Mouse (Mus musculus) neural tube, embryonic 15.5 days (tissue): ENCODE measurements at regions not wholly inside any gene's neighbourhood (a gene's known extent, or its start where the extent isn't known, plus 50 kb on each side); places are given as distances from the start of the nearest gene placed in this dataset.

Source experiments
- ATAC-seq: fragments of 200-750 bp; cut with Nextera tagmentation; 2 replicates; pipeline ENCODE4 v1.8.0; 2017; ENCODE audit warnings: mild to moderate bottlenecking, moderate TSS enrichment, moderate library complexity; ENCODE audit not compliant: low FRiP score
- H3K27ac ChIP-seq: fragments of 300-500 bp; sonication (generic); replicated peaks from 2 replicates; pipeline ENCODE4 v1.5.1; 2015; ENCODE audit warnings: mild to moderate bottlenecking, inconsistent platforms
- H3K27me3 ChIP-seq: fragments of 300-500 bp; sonication (generic); replicated peaks from 2 replicates; pipeline ENCODE4 v1.6.1; 2015; ENCODE audit warnings: inconsistent platforms
- H3K36me3 ChIP-seq: fragments of 300-500 bp; sonication (generic); 2 replicates; pipeline ENCODE4 v1.6.1; 2015; ENCODE audit warnings: inconsistent platforms
- H3K4me1 ChIP-seq: fragments of 300-500 bp; sonication (generic); 2 replicates; pipeline ENCODE4 v1.6.1; 2015; ENCODE audit warnings: inconsistent platforms
- H3K4me2 ChIP-seq: fragments of 300-500 bp; sonication (generic); 2 replicates; pipeline ENCODE4 v1.6.1; 2015; ENCODE audit warnings: inconsistent platforms, mild to moderate bottlenecking, moderate library complexity
- H3K4me3 ChIP-seq: fragments of 300-500 bp; sonication (generic); replicated peaks from 2 replicates; pipeline ENCODE4 v1.5.1; 2015; ENCODE audit warnings: mild to moderate bottlenecking, inconsistent platforms
- H3K9ac ChIP-seq: fragments of 300-500 bp; sonication (generic); replicated peaks from 2 replicates; pipeline ENCODE4 v1.6.1; 2015; ENCODE audit warnings: mild to moderate bottlenecking, inconsistent platforms
- H3K9me3 ChIP-seq: fragments of 300-500 bp; sonication (generic); replicated peaks from 2 replicates; pipeline ENCODE4 v1.6.1; 2016; ENCODE audit warnings: inconsistent platforms
- WGBS: fragments of 180-500 bp; shearing (Covaris S2); methylation state at CpG from one replicate; pipeline ENCODE4 v1.1.7; 2015; ENCODE audit warnings: mixed read lengths; 5-methylcytosine and 5-hydroxymethylcytosine counted together

GRCm38 (mm10) chr8:8562268-8562667, 98.8 kb downstream of the Efnb2 start:
- no peaks in the 10 kb centered on the region for H3K27me3 ChIP-seq
- no peak overlapping the region for H3K4me2 ChIP-seq
- WGBS = 83% methylated on average over 7 of the region's 7 CpGs
- no peak overlapping the region for H3K4me3 ChIP-seq
- no peaks in the 10 kb centered on the region for H3K36me3 ChIP-seq
- no peak overlapping the region for H3K27ac ChIP-seq
- no peak overlapping the region for H3K9ac ChIP-seq
- H3K9me3 ChIP-seq = no peaks in the 10 kb centered on the region
- ATAC-seq = no peak
- H3K4me1 ChIP-seq = 0 out of 2 replicates have a peak, but pooled peaks cover 3% of the 10 kb centered on the region

- 0 out of 2 replicates have a peak, but pooled peaks cover 3% of the 10 kb centered on the region for H3K4me1 ChIP-seq
- no peak for ATAC-seq
- H3K9ac ChIP-seq = no peak overlapping the region
- 89% methylated on average over 7 of the region's 7 CpGs for WGBS
- H3K9me3 ChIP-seq = no peaks in the 10 kb centered on the region
- H3K27me3 ChIP-seq = no peaks in the 10 kb centered on the region
- H3K36me3 ChIP-seq = no peaks in the 10 kb centered on the region
- no peak overlapping the region for H3K4me3 ChIP-seq
- H3K27ac ChIP-seq = no peak overlapping the region
- H3K4me2 ChIP-seq = no peak overlapping the region
These were observed 103.0 kb downstream of the Efnb2 start for GRCm38 (mm10) chr8:8558050-8558449.

GRCm38 (mm10) chr8:8556152-8556551, 104.9 kb downstream of the Efnb2 start:
- H3K4me3 ChIP-seq = no peak overlapping the region
- 0 out of 2 replicates have a peak, but pooled peaks cover 3% of the 10 kb centered on the region for H3K4me1 ChIP-seq
- H3K9me3 ChIP-seq = no peaks in the 10 kb centered on the region
- no peak overlapping the region for H3K4me2 ChIP-seq
- H3K9ac ChIP-seq = no peak overlapping the region
- no peaks in the 10 kb centered on the region for H3K27me3 ChIP-seq
- 39% methylated on average over 10 of the region's 10 CpGs for WGBS
- ATAC-seq = peak; percentile 59; the same call in 1 of the 2 replicates
- no peaks in the 10 kb centered on the region for H3K36me3 ChIP-seq
- no peak overlapping the region for H3K27ac ChIP-seq

- no peaks in the 10 kb centered on the region for H3K36me3 ChIP-seq
- H3K9me3 ChIP-seq = no peaks in the 10 kb centered on the region
- H3K4me2 ChIP-seq = no peak overlapping the region
- 0 out of 2 replicates have a peak, but pooled peaks cover 3% of the 10 kb centered on the region for H3K4me1 ChIP-seq
- no peak overlapping the region for H3K27ac ChIP-seq
- 90% methylated on average over 5 of the region's 5 CpGs for WGBS
- H3K4me3 ChIP-seq = no peak overlapping the region
- H3K9ac ChIP-seq = no peak overlapping the region
- no peaks in the 10 kb centered on the region for H3K27me3 ChIP-seq
- no peak for ATAC-seq
These were observed 106.4 kb downstream of the Efnb2 start for GRCm38 (mm10) chr8:8554691-8555090.

- Histone ChIP-seq H3K4me1 (0 out of 2 replicates have a peak, but pooled peaks cover 3% of the 10 kb centered on the region), H3K4me2 (no peak overlapping the region), H3K4me3 (no peak overlapping the region), H3K27ac (no peak overlapping the region), H3K27me3 (no peaks in the 10 kb centered on the region), H3K9ac (no peak overlapping the region), H3K36me3 (no peaks in the 10 kb centered on the region), H3K9me3 (no peaks in the 10 kb centered on the region)
- no peak for ATAC-seq
- WGBS = 100% methylated on average over 1 of the region's 1 CpGs
These were observed 108.3 kb downstream of the Efnb2 start for GRCm38 (mm10) chr8:8552779-8553178.

- H3K27me3 ChIP-seq = no peaks in the 10 kb centered on the region
- H3K4me1 ChIP-seq = no peaks in the 10 kb centered on the region
- H3K9ac ChIP-seq = no peak overlapping the region
- WGBS = 43% methylated on average over 5 of the region's 5 CpGs
- H3K36me3 ChIP-seq = no peaks in the 10 kb centered on the region
- H3K27ac ChIP-seq = no peak overlapping the region
- no peaks in the 10 kb centered on the region for H3K9me3 ChIP-seq
- H3K4me3 ChIP-seq = no peak overlapping the region
- H3K4me2 ChIP-seq = no peak overlapping the region
- no peak for ATAC-seq
These were observed 124.4 kb downstream of the Efnb2 start for GRCm38 (mm10) chr8:8536626-8537025.

GRCm38 (mm10) chr8:8534787-8535186, 126.3 kb downstream of the Efnb2 start:
- H3K4me2 ChIP-seq = no peak overlapping the region
- no peak overlapping the region for H3K9ac ChIP-seq
- no peaks in the 10 kb centered on the region for H3K36me3 ChIP-seq
- no peak overlapping the region for H3K4me3 ChIP-seq
- H3K9me3 ChIP-seq = no peaks in the 10 kb centered on the region
- no peak for ATAC-seq
- WGBS = 55% methylated on average over 6 of the region's 6 CpGs
- H3K27me3 ChIP-seq = no peaks in the 10 kb centered on the region
- no peak overlapping the region for H3K27ac ChIP-seq
- H3K4me1 ChIP-seq = no peaks in the 10 kb centered on the region

GRCm38 (mm10) chr8:8532907-8533306, 128.1 kb downstream of the Efnb2 start:
- H3K4me3 ChIP-seq = no peak overlapping the region
- H3K9ac ChIP-seq = no peak overlapping the region
- no peaks in the 10 kb centered on the region for H3K9me3 ChIP-seq
- no peaks in the 10 kb centered on the region for H3K4me1 ChIP-seq
- H3K4me2 ChIP-seq = no peak overlapping the region
- 83% methylated on average over 5 of the region's 5 CpGs for WGBS
- no peaks in the 10 kb centered on the region for H3K27me3 ChIP-seq
- ATAC-seq = no peak
- no peaks in the 10 kb centered on the region for H3K36me3 ChIP-seq
- H3K27ac ChIP-seq = no peak overlapping the region

GRCm38 (mm10) chr8:8530540-8530939, 130.5 kb downstream of the Efnb2 start:
- Histone ChIP-seq H3K27me3 (no peaks in the 10 kb centered on the region), H3K9ac (no peak overlapping the region), H3K36me3 (no peaks in the 10 kb centered on the region), H3K27ac (no peak overlapping the region), H3K4me3 (no peak overlapping the region), H3K9me3 (no peaks in the 10 kb centered on the region), H3K4me1 (no peaks in the 10 kb centered on the region), H3K4me2 (no peak overlapping the region)
- 85% methylated on average over 5 of the region's 5 CpGs for WGBS
- ATAC-seq = no peak

- H3K9me3 ChIP-seq = no peaks in the 10 kb centered on the region
- no peaks in the 10 kb centered on the region for H3K36me3 ChIP-seq
- no peaks in the 10 kb centered on the region for H3K4me1 ChIP-seq
- H3K4me3 ChIP-seq = no peak overlapping the region
- no peak overlapping the region for H3K27ac ChIP-seq
- no peak overlapping the region for H3K4me2 ChIP-seq
- no peak overlapping the region for H3K9ac ChIP-seq
- no peak for ATAC-seq
- WGBS = 90% methylated on average over 1 of the region's 1 CpGs
- no peaks in the 10 kb centered on the region for H3K27me3 ChIP-seq
These were observed 139.5 kb downstream of the Efnb2 start for GRCm38 (mm10) chr8:8521532-8521931.

- Histone ChIP-seq H3K9me3 (no peaks in the 10 kb centered on the region), H3K9ac (no peak overlapping the region), H3K4me3 (no peak overlapping the region), H3K27me3 (no peaks in the 10 kb centered on the region), H3K4me1 (no peaks in the 10 kb centered on the region), H3K36me3 (no peaks in the 10 kb centered on the region), H3K4me2 (no peak overlapping the region), H3K27ac (no peak overlapping the region)
- ATAC-seq = no peak
- 89% methylated on average over 3 of the region's 3 CpGs for WGBS
These were observed 141.3 kb downstream of the Efnb2 start for GRCm38 (mm10) chr8:8519772-8520191.

- no peaks in the 10 kb centered on the region for H3K27me3 ChIP-seq
- no peak for ATAC-seq
- no peaks in the 10 kb centered on the region for H3K36me3 ChIP-seq
- 74% methylated on average over 2 of the region's 2 CpGs for WGBS
- no peak overlapping the region for H3K9ac ChIP-seq
- H3K4me2 ChIP-seq = no peak overlapping the region
- H3K4me3 ChIP-seq = no peak overlapping the region
- no peaks in the 10 kb centered on the region for H3K4me1 ChIP-seq
- H3K9me3 ChIP-seq = no peaks in the 10 kb centered on the region
- no peak overlapping the region for H3K27ac ChIP-seq
These were observed 143.4 kb downstream of the Efnb2 start for GRCm38 (mm10) chr8:8517599-8517998.

- Histone ChIP-seq H3K9ac (no peak overlapping the region), H3K9me3 (no peaks in the 10 kb centered on the region), H3K27ac (no peak overlapping the region), H3K4me3 (no peak overlapping the region), H3K4me2 (no peak overlapping the region), H3K36me3 (no peaks in the 10 kb centered on the region), H3K4me1 (no peaks in the 10 kb centered on the region), H3K27me3 (no peaks in the 10 kb centered on the region)
- 14% methylated on average over 1 of the region's 1 CpGs for WGBS
- ATAC-seq = no peak
These were observed 144.8 kb downstream of the Efnb2 start for GRCm38 (mm10) chr8:8516272-8516671.
